Mouse (Mus musculus): Measurements from ENCODE around the gene Ubxn2a.

GRCm38 (mm10) chr12:4840741-4841140 lies 66.8 kb downstream of the Ubxn2a start:
- TF ChIP-seq CTCF (IDR thresholded peaks at IDR 0.05; ENCODE audit: insufficient read depth, low read length) (no peak), POLR2A (IDR thresholded peaks at IDR 0.05; ENCODE audit: borderline replicate concordance, extremely low read depth, low read depth, low read length) (no peak)
